Mouse (Mus musculus) lung, adult 2 months (tissue): Measurements from ENCODE around the gene Tmem254b.
"Not testable (repeated sequence)": the region's sequence is repeated elsewhere in the genome, so short reads cannot be mapped to it uniquely, and the experiment has no call there.

Source experiments
- CTCF ChIP-seq: fragments of 200-500 bp; IDR thresholded peaks from 2 replicates; pipeline ENCODE4 v1.5.1; 2011; ENCODE audit warnings: mild to moderate bottlenecking, low read length, control low read depth; ENCODE audit not compliant: insufficient read depth
- POLR2A ChIP-seq: fragments of 200-500 bp; IDR thresholded peaks from 2 replicates; pipeline ENCODE4 v1.6.1; 2011; ENCODE audit warnings: low read depth, mild to moderate bottlenecking, control low read depth, low read length, borderline replicate concordance; ENCODE audit errors: extremely low read depth

DNA sequence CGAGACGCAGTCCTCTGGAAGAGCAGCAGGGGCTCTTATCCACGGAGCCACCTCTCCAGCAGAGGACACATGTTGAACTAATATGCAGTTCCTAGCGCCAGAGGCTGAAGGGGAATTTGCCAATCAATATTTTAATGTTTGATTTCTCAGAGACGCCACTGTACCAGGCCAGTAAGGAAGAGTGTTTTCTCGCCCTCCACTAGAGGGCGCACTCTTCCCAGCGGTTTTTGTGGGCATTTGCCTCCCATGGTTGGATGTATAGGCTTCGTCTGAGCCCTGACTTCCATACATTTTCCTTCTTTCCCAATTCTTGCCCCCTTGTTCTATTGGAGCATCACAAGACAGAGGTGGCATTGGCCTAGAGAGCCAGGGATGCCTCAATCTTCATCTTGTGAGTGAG, 20.2 kb downstream of the Tmem254b start:
- not testable (repeated sequence) for TF ChIP-seq POLR2A, CTCF
